Mouse (Mus musculus): Measurements from ENCODE around the gene Ptprd. TPM values are rescaled to one million over a fixed set of nuclear protein-coding genes. Genes with fewer than 3 reads are reported as not detected.
A peak's percentile ranks its signal among the peaks of the same experiment; 100 is the strongest.
"Not testable (repeated sequence)": the region's sequence is repeated elsewhere in the genome, so short reads cannot be mapped to it uniquely, and the experiment has no call there.

Ptprd gene
- polyA plus RNA-seq, 1 experiment from 2014 or later: 57.1 TPM

DNA sequence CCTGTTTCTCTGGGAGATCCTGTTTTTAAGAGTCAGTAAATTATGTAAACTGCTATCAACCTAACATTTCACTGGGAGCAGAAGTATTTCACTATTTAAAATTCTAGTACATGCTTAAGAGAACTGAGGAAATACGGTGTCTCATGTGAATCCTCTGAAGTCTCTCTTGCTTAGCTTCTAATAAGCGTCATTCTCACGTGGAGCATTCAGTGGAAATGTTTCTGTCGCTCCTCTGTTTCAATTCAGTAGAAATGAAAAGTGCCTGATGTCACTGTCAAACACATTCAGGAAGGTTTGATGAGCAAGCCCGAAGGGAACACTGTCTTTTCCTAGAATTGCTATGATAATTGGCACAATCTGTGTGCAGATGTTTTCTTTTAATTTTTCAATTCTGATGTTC, 350.5 kb downstream of the Ptprd start:
- WGBS: 67% methylated on average over 5 of the region's 5 CpGs
- no peaks in the 10 kb centered on the region for H3K27me3 ChIP-seq
- H3K9ac ChIP-seq: no peak overlapping the region
- H3K4me2 ChIP-seq (replicated peaks): no peak overlapping the region
- no peak for ATAC-seq (ENCODE audit: low FRiP score)
- H3K27ac ChIP-seq: no peak overlapping the region
- H3K9me3 ChIP-seq (replicated peaks): 0 out of 2 replicates have a peak, but pooled peaks cover 3% of the 10 kb centered on the region
- H3K4me1 ChIP-seq: no peaks in the 10 kb centered on the region
- no peaks in the 10 kb centered on the region for H3K36me3 ChIP-seq
- H3K4me3 ChIP-seq: no peak overlapping the region

DNA sequence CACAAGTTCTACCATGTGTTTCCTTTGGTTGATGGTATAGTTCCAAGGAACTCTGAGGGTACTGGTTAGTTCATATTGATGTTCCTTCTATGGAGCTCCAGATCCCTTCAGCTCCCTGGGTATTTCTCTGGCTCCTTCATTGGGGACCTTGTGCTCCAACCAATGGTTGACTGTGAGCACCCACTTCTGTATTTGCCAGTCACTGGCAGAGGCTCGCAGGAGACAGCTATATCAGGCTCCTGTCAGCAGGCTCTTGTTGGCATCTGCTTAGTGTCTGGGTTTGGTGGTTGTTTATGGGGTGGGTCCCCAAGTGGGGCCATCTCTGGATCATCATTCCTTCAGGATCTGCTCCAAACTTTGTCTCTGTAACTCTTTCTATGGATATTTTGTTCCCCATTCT, 414.4 kb downstream of the Ptprd start:
- not testable (repeated sequence) for H3K4me1 ChIP-seq; H3K9me3 ChIP-seq (replicated peaks); H3K27me3 ChIP-seq; H3K9ac ChIP-seq; H3K4me2 ChIP-seq (replicated peaks); H3K4me3 ChIP-seq; H3K36me3 ChIP-seq; H3K27ac ChIP-seq; ATAC-seq (ENCODE audit: low FRiP score)
- 82% methylated on average over 1 of the region's 1 CpGs for WGBS

DNA sequence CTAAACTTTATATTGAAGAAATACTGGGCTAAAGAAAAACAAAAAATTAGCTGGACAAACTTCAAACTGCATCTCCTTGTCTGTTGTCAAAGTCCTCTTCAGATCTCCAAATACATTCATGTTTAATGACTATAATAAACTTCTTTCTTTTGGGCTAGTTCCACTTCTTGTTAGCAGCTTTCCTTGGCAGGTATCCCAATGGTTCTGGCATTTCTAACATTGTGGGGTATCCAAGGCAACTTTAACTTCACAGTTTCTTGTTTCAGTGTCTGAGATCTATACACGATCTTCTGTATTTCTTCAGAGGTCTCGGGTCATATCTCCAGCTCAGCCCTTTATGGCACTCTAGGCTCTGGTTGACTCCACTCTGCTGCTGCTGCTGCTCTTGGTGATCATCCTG, 434.5 kb downstream of the Ptprd start:
- H3K4me3 ChIP-seq: no peak overlapping the region
- no peaks in the 10 kb centered on the region for H3K9me3 ChIP-seq (replicated peaks)
- no peak for ATAC-seq (ENCODE audit: low FRiP score)
- no peaks in the 10 kb centered on the region for H3K36me3 ChIP-seq
- 91% methylated on average over 2 of the region's 2 CpGs for WGBS
- no peak overlapping the region for H3K9ac ChIP-seq
- H3K4me1 ChIP-seq: no peaks in the 10 kb centered on the region
- H3K27ac ChIP-seq: no peak overlapping the region
- no peak overlapping the region for H3K4me2 ChIP-seq (replicated peaks)
- H3K27me3 ChIP-seq: no peaks in the 10 kb centered on the region

DNA sequence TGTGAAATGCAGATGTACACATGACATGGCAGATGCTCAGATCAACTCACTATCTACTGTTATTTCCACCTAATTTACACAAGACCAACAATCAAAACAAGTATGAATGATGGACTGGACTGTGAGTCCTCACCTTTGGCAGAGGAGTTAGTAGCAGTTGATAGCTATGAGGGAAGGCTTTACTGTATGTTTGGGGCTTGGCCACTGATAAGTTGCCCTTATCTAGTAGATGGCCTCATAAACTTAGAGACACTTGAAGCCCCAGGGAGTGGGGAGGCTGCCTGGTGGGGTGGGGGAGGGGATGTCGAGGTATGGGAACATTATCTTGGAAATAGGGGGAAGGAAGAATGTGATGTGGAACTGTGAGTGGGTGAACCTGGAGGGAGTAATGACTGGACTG, 448.0 kb downstream of the Ptprd start:
- no peak overlapping the region for H3K4me3 ChIP-seq
- H3K4me1 ChIP-seq: no peaks in the 10 kb centered on the region
- no peak overlapping the region for H3K9ac ChIP-seq
- no peaks in the 10 kb centered on the region for H3K36me3 ChIP-seq
- H3K9me3 ChIP-seq (replicated peaks): no peaks in the 10 kb centered on the region
- H3K27ac ChIP-seq: no peak overlapping the region
- no peak overlapping the region for H3K4me2 ChIP-seq (replicated peaks)
- ATAC-seq (ENCODE audit: low FRiP score): no peak
- 69% methylated on average over 1 of the region's 1 CpGs for WGBS
- no peaks in the 10 kb centered on the region for H3K27me3 ChIP-seq

DNA sequence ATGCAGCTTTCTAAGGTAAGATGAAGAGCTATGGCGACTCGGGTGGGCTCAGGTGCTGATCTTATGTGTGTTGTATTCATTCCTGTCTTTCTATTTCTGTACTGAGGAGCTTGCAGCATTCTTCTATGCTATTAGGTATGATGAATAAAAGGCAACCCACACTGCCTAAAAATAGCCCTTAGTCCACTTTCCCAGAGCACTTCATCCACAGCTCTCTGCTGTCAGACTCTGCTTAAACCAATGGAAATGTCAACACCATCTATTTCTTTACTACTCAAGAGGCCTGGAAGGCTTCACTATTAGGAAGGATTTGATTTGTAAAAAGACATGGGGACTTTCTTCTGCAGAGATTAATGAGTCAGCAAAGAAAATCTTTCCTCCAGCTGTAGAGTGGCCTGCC, 468.4 kb downstream of the Ptprd start:
- H3K27ac ChIP-seq: no peak overlapping the region
- H3K9me3 ChIP-seq (replicated peaks): no peaks in the 10 kb centered on the region
- no peaks in the 10 kb centered on the region for H3K36me3 ChIP-seq
- 78% methylated on average over 2 of the region's 2 CpGs for WGBS
- no peak overlapping the region for H3K9ac ChIP-seq
- no peak overlapping the region for H3K4me2 ChIP-seq (replicated peaks)
- H3K4me3 ChIP-seq: no peak overlapping the region
- ATAC-seq (ENCODE audit: low FRiP score): 0 out of 2 replicates have a peak, but pooled peaks have one; percentile 2
- no peaks in the 10 kb centered on the region for H3K4me1 ChIP-seq
- H3K27me3 ChIP-seq: no peaks in the 10 kb centered on the region

DNA sequence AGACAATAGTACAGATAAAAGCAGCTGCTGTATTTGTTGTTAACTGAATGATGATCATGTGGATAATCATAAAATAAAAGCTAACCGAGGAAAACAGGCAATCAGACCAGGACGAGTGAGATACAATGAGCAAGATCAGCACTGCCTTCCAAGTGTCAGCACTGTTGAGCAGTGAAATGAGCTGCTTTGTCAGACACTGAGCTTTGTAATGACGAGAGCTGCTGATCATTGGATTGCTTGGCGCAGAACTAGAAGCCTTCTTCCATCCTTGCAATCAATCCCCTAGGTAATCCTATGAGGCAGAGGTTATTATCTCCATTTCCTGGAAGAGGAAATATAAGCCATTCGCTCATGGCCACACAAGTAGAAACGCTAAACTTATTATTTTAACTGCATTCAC, 489.9 kb downstream of the Ptprd start:
- no peaks in the 10 kb centered on the region for H3K36me3 ChIP-seq
- H3K9me3 ChIP-seq (replicated peaks): no peaks in the 10 kb centered on the region
- H3K9ac ChIP-seq: no peak overlapping the region
- WGBS: 78% methylated on average over 6 of the region's 6 CpGs
- ATAC-seq (ENCODE audit: low FRiP score): 0 out of 2 replicates have a peak, but pooled peaks have one; percentile 43
- no peak overlapping the region for H3K4me3 ChIP-seq
- H3K4me1 ChIP-seq: no peaks in the 10 kb centered on the region
- H3K27me3 ChIP-seq: no peaks in the 10 kb centered on the region
- H3K27ac ChIP-seq: peak overlapping the region; percentile 35; the same call in 1 of the 2 replicates
- no peak overlapping the region for H3K4me2 ChIP-seq (replicated peaks)

DNA sequence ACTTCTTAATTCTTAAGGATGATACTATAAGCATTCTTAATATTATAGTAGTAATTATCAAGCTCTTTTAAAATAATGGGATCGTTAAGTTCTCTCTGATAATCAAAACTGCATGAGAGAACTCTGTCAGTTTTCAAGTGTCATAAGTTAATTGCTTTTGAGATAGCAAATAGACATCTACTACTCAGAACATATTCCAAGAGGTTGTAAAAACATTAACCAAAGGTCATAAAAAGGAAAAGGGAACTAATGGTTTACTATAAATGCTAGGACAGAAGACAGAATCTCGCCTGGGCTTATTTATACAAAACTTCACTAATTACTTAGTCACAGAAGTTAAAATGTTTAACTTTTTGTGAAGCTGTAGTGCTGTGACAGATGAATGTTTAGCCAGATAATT, 494.0 kb downstream of the Ptprd start:
- no peaks in the 10 kb centered on the region for H3K27me3 ChIP-seq
- H3K9me3 ChIP-seq (replicated peaks): no peaks in the 10 kb centered on the region
- no peak overlapping the region for H3K4me3 ChIP-seq
- H3K9ac ChIP-seq: no peak overlapping the region
- H3K36me3 ChIP-seq: no peaks in the 10 kb centered on the region
- WGBS: 79% methylated on average over 2 of the region's 2 CpGs
- no peak for ATAC-seq (ENCODE audit: low FRiP score)
- no peak overlapping the region for H3K27ac ChIP-seq
- H3K4me2 ChIP-seq (replicated peaks): no peak overlapping the region
- no peaks in the 10 kb centered on the region for H3K4me1 ChIP-seq

DNA sequence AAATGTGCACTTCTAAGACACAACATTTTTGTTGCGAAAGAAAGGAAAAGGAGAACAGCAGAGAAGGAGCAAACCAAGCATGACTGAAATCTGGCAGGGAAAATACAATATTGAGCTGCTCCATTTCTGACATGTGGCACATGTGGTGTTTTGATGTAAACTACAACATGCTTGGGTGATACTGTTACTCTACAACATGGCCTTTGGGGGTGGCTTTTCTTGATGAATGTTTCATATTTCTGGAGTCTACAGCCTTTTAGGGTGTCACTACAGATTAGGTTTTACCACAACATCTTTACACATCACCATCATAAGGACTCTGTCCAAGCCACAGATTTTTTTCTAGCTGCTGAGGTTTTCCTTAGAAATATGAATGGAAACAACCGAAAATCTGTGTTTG, 501.5 kb downstream of the Ptprd start:
- Histone ChIP-seq H3K4me3 (no peak overlapping the region), H3K4me2 (replicated peaks) (no peak overlapping the region), H3K4me1 (no peaks in the 10 kb centered on the region), H3K9ac (no peak overlapping the region), H3K27me3 (no peaks in the 10 kb centered on the region), H3K9me3 (replicated peaks) (no peaks in the 10 kb centered on the region), H3K36me3 (no peaks in the 10 kb centered on the region), H3K27ac (no peak overlapping the region)
- 80% methylated on average over 2 of the region's 2 CpGs for WGBS
- no peak for ATAC-seq (ENCODE audit: low FRiP score)

DNA sequence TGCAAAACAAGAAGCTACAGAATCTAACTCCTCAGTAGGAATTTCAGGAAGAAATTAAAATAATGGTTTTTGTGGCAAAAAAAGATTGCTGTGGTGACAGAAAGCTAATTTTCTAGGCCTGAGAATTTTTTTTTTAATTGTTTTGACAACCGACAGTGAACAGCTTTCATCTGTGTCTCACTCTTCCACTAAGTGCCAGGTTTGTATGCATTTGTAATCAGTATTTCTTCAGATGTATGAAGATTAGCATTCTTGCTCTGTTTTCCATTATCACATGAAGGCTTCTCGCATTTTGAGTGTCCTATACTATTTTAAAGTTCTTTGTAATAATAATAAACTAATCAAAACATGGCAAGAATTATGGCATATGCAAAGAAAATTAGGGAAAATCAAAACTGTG, 513.5 kb downstream of the Ptprd start:
- H3K27me3 ChIP-seq: no peaks in the 10 kb centered on the region
- H3K36me3 ChIP-seq: no peaks in the 10 kb centered on the region
- no peak overlapping the region for H3K4me3 ChIP-seq
- WGBS: 73% methylated on average over 2 of the region's 2 CpGs
- H3K27ac ChIP-seq: no peak overlapping the region
- no peaks in the 10 kb centered on the region for H3K4me1 ChIP-seq
- no peaks in the 10 kb centered on the region for H3K9me3 ChIP-seq (replicated peaks)
- H3K4me2 ChIP-seq (replicated peaks): no peak overlapping the region
- ATAC-seq (ENCODE audit: low FRiP score): no peak
- no peak overlapping the region for H3K9ac ChIP-seq

DNA sequence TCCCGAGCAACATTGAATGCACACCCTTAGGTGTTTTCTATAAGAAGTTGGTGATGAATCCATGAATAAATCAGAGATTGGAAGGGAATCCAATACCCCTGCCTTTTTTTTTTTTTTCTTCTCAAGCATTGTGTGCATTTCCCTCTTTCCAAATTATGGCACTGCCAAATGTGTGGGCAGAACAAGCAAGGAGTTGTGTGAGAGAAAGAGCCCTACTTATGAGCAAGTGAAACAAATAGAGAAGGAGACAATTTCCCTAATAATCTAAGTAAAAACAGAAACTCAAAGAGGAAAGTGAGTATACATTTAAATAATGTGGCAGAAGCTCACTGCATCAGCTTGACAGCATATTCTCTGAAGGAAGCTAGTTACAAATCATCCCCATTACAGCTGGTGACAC, 536.0 kb downstream of the Ptprd start:
- Histone ChIP-seq H3K4me1 (no peaks in the 10 kb centered on the region), H3K4me3 (no peak overlapping the region), H3K27ac (no peak overlapping the region), H3K27me3 (no peaks in the 10 kb centered on the region), H3K9ac (no peak overlapping the region), H3K4me2 (replicated peaks) (no peak overlapping the region), H3K9me3 (replicated peaks) (no peaks in the 10 kb centered on the region), H3K36me3 (no peaks in the 10 kb centered on the region)
- no peak for ATAC-seq (ENCODE audit: low FRiP score)
- 74% methylated on average over 1 of the region's 1 CpGs for WGBS

DNA sequence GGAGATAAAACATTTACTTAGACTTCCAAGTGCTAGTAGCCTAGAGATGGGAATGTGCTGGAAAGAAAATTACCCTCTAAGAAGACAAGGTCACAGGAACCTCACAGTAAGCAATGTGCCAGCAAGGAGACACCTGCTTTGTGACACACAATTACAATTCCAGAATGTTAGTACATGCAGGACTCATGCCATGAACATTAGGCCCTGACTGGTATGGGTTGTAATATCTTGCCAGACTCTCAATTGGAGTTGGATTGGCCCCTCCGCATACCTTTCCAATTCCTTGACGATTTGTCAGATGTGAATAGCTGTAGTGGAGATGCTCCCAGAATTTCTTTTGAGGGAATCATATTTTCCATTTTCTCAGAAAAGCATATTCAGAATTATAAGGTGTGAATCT, 547.0 kb downstream of the Ptprd start:
- no peaks in the 10 kb centered on the region for H3K9me3 ChIP-seq (replicated peaks)

DNA sequence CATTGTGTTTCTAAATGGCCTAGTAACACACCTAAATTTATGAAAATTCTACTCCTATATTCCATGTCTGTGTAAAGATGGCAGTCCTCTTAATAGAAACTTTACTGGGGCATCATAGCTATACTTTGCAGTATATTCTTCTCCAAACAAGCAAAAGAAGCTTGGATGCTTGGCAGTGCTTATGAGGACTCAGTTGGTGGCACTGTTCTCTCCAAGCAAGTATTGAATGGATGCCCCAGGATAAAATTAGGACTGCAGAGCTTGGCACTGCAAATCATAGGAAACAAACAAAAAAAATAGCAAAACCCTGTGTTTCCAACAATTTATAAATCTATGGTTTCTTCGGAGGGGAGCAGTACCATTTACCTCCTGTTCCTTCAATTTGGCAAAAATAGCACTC, 549.5 kb downstream of the Ptprd start:
- Histone ChIP-seq H3K9ac (no peak overlapping the region), H3K27ac (no peak overlapping the region), H3K27me3 (no peaks in the 10 kb centered on the region), H3K9me3 (replicated peaks) (no peaks in the 10 kb centered on the region), H3K4me1 (no peaks in the 10 kb centered on the region), H3K4me2 (replicated peaks) (no peak overlapping the region), H3K36me3 (no peaks in the 10 kb centered on the region), H3K4me3 (no peak overlapping the region)
- ATAC-seq (ENCODE audit: low FRiP score): no peak
- 86% methylated on average over 1 of the region's 1 CpGs for WGBS

More for the DNA sequence above, 547.0 kb downstream of the Ptprd start:
- H3K27me3 ChIP-seq: no peaks in the 10 kb centered on the region
- ATAC-seq (ENCODE audit: low FRiP score): no peak
- no peak overlapping the region for H3K27ac ChIP-seq
- no peak overlapping the region for H3K9ac ChIP-seq
- H3K4me2 ChIP-seq (replicated peaks): no peak overlapping the region
- H3K4me1 ChIP-seq: no peaks in the 10 kb centered on the region
- H3K36me3 ChIP-seq: no peaks in the 10 kb centered on the region
- 91% methylated on average over 2 of the region's 2 CpGs for WGBS
- H3K4me3 ChIP-seq: no peak overlapping the region

DNA sequence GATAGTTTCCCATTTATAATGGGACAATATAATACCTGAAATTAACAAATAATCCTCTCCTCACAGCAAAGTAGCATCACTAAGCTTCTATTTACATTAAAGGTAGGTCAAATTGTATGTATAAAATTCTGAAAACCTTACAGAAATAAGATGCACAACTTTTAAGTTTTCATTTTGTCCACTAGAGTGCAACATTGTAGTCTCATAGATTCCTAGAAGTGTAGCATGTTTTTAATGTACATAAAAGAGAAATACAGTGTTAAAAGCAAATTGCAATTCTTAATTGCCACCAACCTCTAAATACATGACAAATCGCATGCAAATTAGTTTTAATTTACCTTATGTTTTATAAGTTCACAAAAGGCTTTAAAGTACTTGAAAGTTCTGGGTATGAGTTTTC, 556.1 kb downstream of the Ptprd start:
- WGBS: 85% methylated on average over 1 of the region's 1 CpGs

More for the DNA sequence above, 556.1 kb downstream of the Ptprd start:
- Histone ChIP-seq H3K27me3 (no peaks in the 10 kb centered on the region), H3K4me2 (replicated peaks) (no peak overlapping the region), H3K4me1 (no peaks in the 10 kb centered on the region), H3K27ac (no peak overlapping the region), H3K9ac (no peak overlapping the region), H3K4me3 (no peak overlapping the region), H3K36me3 (no peaks in the 10 kb centered on the region), H3K9me3 (replicated peaks) (no peaks in the 10 kb centered on the region)
- ATAC-seq (ENCODE audit: low FRiP score): no peak
